Mouse (Mus musculus) neural tube, embryonic 13.5 days (tissue): ENCODE results near the gene Lrba. TPM values are rescaled to one million over a fixed set of nuclear protein-coding genes. Genes with fewer than 3 reads are reported as not detected.

Experiments
- ATAC-seq: fragments of 200-750 bp; cut with Nextera tagmentation; 2 replicates; pipeline ENCODE4 v1.8.0; 2017; ENCODE audit warnings: low read depth, mild to moderate bottlenecking, moderate TSS enrichment, moderate library complexity
- H3K27ac ChIP-seq: fragments of 300-500 bp; sonication (generic); replicated peaks from 2 replicates; pipeline ENCODE4 v1.5.1; 2015; ENCODE audit warnings: moderate library complexity, mild to moderate bottlenecking, inconsistent platforms
- H3K27me3 ChIP-seq: fragments of 300-500 bp; sonication (generic); 2 replicates; pipeline ENCODE4 v1.6.1; 2015; ENCODE audit warnings: mild to moderate bottlenecking, inconsistent platforms
- H3K36me3 ChIP-seq: fragments of 300-500 bp; sonication (generic); 2 replicates; pipeline ENCODE4 v1.6.1; 2015; ENCODE audit warnings: mild to moderate bottlenecking, inconsistent platforms
- H3K4me1 ChIP-seq: fragments of 300-500 bp; sonication (generic); replicated peaks from 2 replicates; pipeline ENCODE4 v1.6.1; 2015; ENCODE audit warnings: inconsistent platforms
- H3K4me2 ChIP-seq: fragments of 300-500 bp; sonication (generic); 2 replicates; pipeline ENCODE4 v1.6.1; 2015; ENCODE audit warnings: inconsistent platforms, mild to moderate bottlenecking, moderate library complexity
- H3K4me3 ChIP-seq: fragments of 300-500 bp; sonication (generic); 2 replicates; pipeline ENCODE4 v1.5.1; 2015; ENCODE audit warnings: mild to moderate bottlenecking, inconsistent platforms
- H3K9ac ChIP-seq: fragments of 300-500 bp; sonication (generic); 2 replicates; pipeline ENCODE4 v1.6.1; 2015; ENCODE audit warnings: moderate library complexity, mild to moderate bottlenecking, inconsistent platforms
- H3K9me3 ChIP-seq: fragments of 300-500 bp; sonication (generic); 2 replicates; pipeline ENCODE4 v1.6.1; 2016; ENCODE audit warnings: inconsistent platforms
- WGBS: fragments of 180-500 bp; shearing (Covaris S2); methylation state at CpG from one replicate; pipeline ENCODE4 v1.1.7; 2015; 5-methylcytosine and 5-hydroxymethylcytosine counted together
- polyA plus RNA-seq: library from polyadenylated mRNA; unstranded; fragments of >200 nt; fragmentation: Nextera tagmentation; extraction: Ambion mirVana; gene quantifications from 2 replicates; pipeline ENCODE4 v1.2.1, GENCODE M21; 2015

Gene Lrba
- polyA plus RNA-seq, 1 experiment from 2014 or later = 5.9 TPM

- H3K4me2 ChIP-seq = no peak overlapping the region
- peaks cover 65% of the 10 kb centered on the region for H3K36me3 ChIP-seq
- peaks cover 15% of the 10 kb centered on the region for H3K4me1 ChIP-seq
- H3K27ac ChIP-seq = no peak overlapping the region
- H3K9me3 ChIP-seq = no peaks in the 10 kb centered on the region
- no peak overlapping the region for H3K4me3 ChIP-seq
- WGBS = 48% methylated on average over 6 of the region's 6 CpGs
- H3K27me3 ChIP-seq = no peaks in the 10 kb centered on the region
- no peak for ATAC-seq
- no peak overlapping the region for H3K9ac ChIP-seq
Observed at GRCm38 (mm10) chr3:86796716-86797115, 572.2 kb downstream of the Lrba start.

- Histone ChIP-seq H3K27me3 (no peaks in the 10 kb centered on the region), H3K4me1 (peaks cover 20% of the 10 kb centered on the region), H3K9ac (no peak overlapping the region), H3K27ac (no peak overlapping the region), H3K9me3 (no peaks in the 10 kb centered on the region), H3K4me2 (no peak overlapping the region), H3K36me3 (peaks cover 58% of the 10 kb centered on the region), H3K4me3 (no peak overlapping the region)
- ATAC-seq = no peak
- WGBS = 87% methylated on average over 13 of the region's 13 CpGs
Observed at GRCm38 (mm10) chr3:86797871-86798460, 573.5 kb downstream of the Lrba start.

GRCm38 (mm10) chr3:86799041-86799440 lies 574.6 kb downstream of the Lrba start:
- Histone ChIP-seq H3K27me3 (no peaks in the 10 kb centered on the region), H3K4me1 (peaks cover 16% of the 10 kb centered on the region), H3K4me2 (no peak overlapping the region), H3K9ac (no peak overlapping the region), H3K27ac (no peak overlapping the region), H3K36me3 (peaks cover 52% of the 10 kb centered on the region), H3K4me3 (no peak overlapping the region), H3K9me3 (no peaks in the 10 kb centered on the region)
- ATAC-seq = no peak
- 88% methylated on average over 9 of the region's 9 CpGs for WGBS

GRCm38 (mm10) chr3:86800841-86801240 lies 576.4 kb downstream of the Lrba start:
- H3K4me2 ChIP-seq = no peak overlapping the region
- H3K4me3 ChIP-seq = no peak overlapping the region
- peaks cover 61% of the 10 kb centered on the region for H3K36me3 ChIP-seq
- 81% methylated on average over 8 of the region's 8 CpGs for WGBS
- ATAC-seq = no peak
- peaks cover 16% of the 10 kb centered on the region for H3K4me1 ChIP-seq
- H3K9ac ChIP-seq = no peak overlapping the region
- no peaks in the 10 kb centered on the region for H3K9me3 ChIP-seq
- H3K27ac ChIP-seq = peak overlapping the region; percentile 54
- no peaks in the 10 kb centered on the region for H3K27me3 ChIP-seq

GRCm38 (mm10) chr3:86802825-86803224 lies 578.3 kb downstream of the Lrba start:
- no peak overlapping the region for H3K9ac ChIP-seq
- H3K9me3 ChIP-seq = no peaks in the 10 kb centered on the region
- 36% methylated on average over 8 of the region's 8 CpGs for WGBS
- no peak overlapping the region for H3K4me3 ChIP-seq
- no peak overlapping the region for H3K27ac ChIP-seq
- no peak for ATAC-seq
- H3K36me3 ChIP-seq = peaks cover 55% of the 10 kb centered on the region
- no peak overlapping the region for H3K4me2 ChIP-seq
- H3K4me1 ChIP-seq = peaks cover 16% of the 10 kb centered on the region
- no peaks in the 10 kb centered on the region for H3K27me3 ChIP-seq

GRCm38 (mm10) chr3:86804265-86804664 lies 579.8 kb downstream of the Lrba start:
- ATAC-seq = no peak
- Histone ChIP-seq H3K36me3 (peaks cover 40% of the 10 kb centered on the region), H3K4me2 (no peak overlapping the region), H3K4me3 (no peak overlapping the region), H3K4me1 (peaks cover 19% of the 10 kb centered on the region), H3K27me3 (no peaks in the 10 kb centered on the region), H3K27ac (no peak overlapping the region), H3K9me3 (no peaks in the 10 kb centered on the region), H3K9ac (no peak overlapping the region)
- 89% methylated on average over 9 of the region's 9 CpGs for WGBS

GRCm38 (mm10) chr3:86806834-86807233 lies 582.4 kb downstream of the Lrba start:
- H3K27ac ChIP-seq = no peak overlapping the region
- no peak overlapping the region for H3K4me2 ChIP-seq
- H3K9me3 ChIP-seq = no peaks in the 10 kb centered on the region
- H3K4me3 ChIP-seq = no peak overlapping the region
- H3K27me3 ChIP-seq = no peaks in the 10 kb centered on the region
- WGBS = 92% methylated on average over 9 of the region's 9 CpGs
- H3K4me1 ChIP-seq = peaks cover 8% of the 10 kb centered on the region
- H3K9ac ChIP-seq = no peak overlapping the region
- ATAC-seq = no peak
- peaks cover 36% of the 10 kb centered on the region for H3K36me3 ChIP-seq

- Histone ChIP-seq H3K27me3 (no peaks in the 10 kb centered on the region), H3K4me3 (no peak overlapping the region), H3K36me3 (peaks cover 30% of the 10 kb centered on the region), H3K9me3 (no peaks in the 10 kb centered on the region), H3K4me1 (peaks cover 4% of the 10 kb centered on the region; the same call in 1 of the 2 replicates), H3K9ac (no peak overlapping the region), H3K27ac (no peak overlapping the region), H3K4me2 (no peak overlapping the region)
- ATAC-seq = no peak
- 76% methylated on average over 14 of the region's 14 CpGs for WGBS
Observed at GRCm38 (mm10) chr3:86807750-86808467, 583.4 kb downstream of the Lrba start.

- no peak overlapping the region for H3K27ac ChIP-seq
Observed at GRCm38 (mm10) chr3:86809199-86809598, 584.7 kb downstream of the Lrba start.

GRCm38 (mm10) chr3:86809646-86810045 lies 585.2 kb downstream of the Lrba start:
- Histone ChIP-seq H3K4me3 (no peak overlapping the region), H3K27ac (peak overlapping the region; percentile 23; the same call in 1 of the 2 replicates), H3K9ac (no peak overlapping the region), H3K4me1 (peaks cover 4% of the 10 kb centered on the region; the same call in 1 of the 2 replicates), H3K9me3 (no peaks in the 10 kb centered on the region), H3K4me2 (no peak overlapping the region), H3K36me3 (peaks cover 29% of the 10 kb centered on the region), H3K27me3 (no peaks in the 10 kb centered on the region)
- no peak for ATAC-seq
- WGBS = 79% methylated on average over 2 of the region's 2 CpGs

More at GRCm38 (mm10) chr3:86809199-86809598, 584.7 kb downstream of the Lrba start:
- Histone ChIP-seq H3K4me2 (no peak overlapping the region), H3K4me1 (peaks cover 4% of the 10 kb centered on the region; the same call in 1 of the 2 replicates), H3K36me3 (peaks cover 29% of the 10 kb centered on the region), H3K9me3 (no peaks in the 10 kb centered on the region), H3K9ac (no peak overlapping the region), H3K4me3 (no peak overlapping the region), H3K27me3 (no peaks in the 10 kb centered on the region)
- ATAC-seq = no peak
- 81% methylated on average over 9 of the region's 9 CpGs for WGBS

GRCm38 (mm10) chr3:86810908-86811307 lies 586.4 kb downstream of the Lrba start:
- Histone ChIP-seq H3K9me3 (no peaks in the 10 kb centered on the region), H3K4me1 (peaks cover 4% of the 10 kb centered on the region; the same call in 1 of the 2 replicates), H3K4me2 (no peak overlapping the region), H3K27me3 (no peaks in the 10 kb centered on the region), H3K4me3 (no peak overlapping the region), H3K27ac (no peak overlapping the region), H3K9ac (no peak overlapping the region), H3K36me3 (peaks cover 25% of the 10 kb centered on the region)
- no peak for ATAC-seq
- WGBS = 92% methylated on average over 5 of the region's 5 CpGs

GRCm38 (mm10) chr3:86812689-86813088 lies 588.2 kb downstream of the Lrba start:
- H3K4me1 ChIP-seq = peaks cover 9% of the 10 kb centered on the region
- no peak overlapping the region for H3K9ac ChIP-seq
- H3K36me3 ChIP-seq = peaks cover 21% of the 10 kb centered on the region
- H3K4me2 ChIP-seq = no peak overlapping the region
- no peaks in the 10 kb centered on the region for H3K9me3 ChIP-seq
- H3K4me3 ChIP-seq = no peak overlapping the region
- ATAC-seq = peak; percentile 74
- 17% methylated on average over 3 of the region's 3 CpGs for WGBS
- no peak overlapping the region for H3K27ac ChIP-seq
- H3K27me3 ChIP-seq = no peaks in the 10 kb centered on the region
